Mouse (Mus musculus) liver, postnatal 0 days (tissue): ENCODE results near the gene Cdon.

Source experiments
- CTCF ChIP-seq: sonication (generic); IDR thresholded peaks from 2 replicates; pipeline ENCODE4 v1.5.1; 2016; ENCODE audit warnings: antibody characterized with exemption, low read depth
- EP300 ChIP-seq: IDR thresholded peaks from 2 replicates; pipeline ENCODE4 v1.6.1; 2016; ENCODE audit warnings: antibody characterized with exemption, low read depth, mild to moderate bottlenecking

DNA sequence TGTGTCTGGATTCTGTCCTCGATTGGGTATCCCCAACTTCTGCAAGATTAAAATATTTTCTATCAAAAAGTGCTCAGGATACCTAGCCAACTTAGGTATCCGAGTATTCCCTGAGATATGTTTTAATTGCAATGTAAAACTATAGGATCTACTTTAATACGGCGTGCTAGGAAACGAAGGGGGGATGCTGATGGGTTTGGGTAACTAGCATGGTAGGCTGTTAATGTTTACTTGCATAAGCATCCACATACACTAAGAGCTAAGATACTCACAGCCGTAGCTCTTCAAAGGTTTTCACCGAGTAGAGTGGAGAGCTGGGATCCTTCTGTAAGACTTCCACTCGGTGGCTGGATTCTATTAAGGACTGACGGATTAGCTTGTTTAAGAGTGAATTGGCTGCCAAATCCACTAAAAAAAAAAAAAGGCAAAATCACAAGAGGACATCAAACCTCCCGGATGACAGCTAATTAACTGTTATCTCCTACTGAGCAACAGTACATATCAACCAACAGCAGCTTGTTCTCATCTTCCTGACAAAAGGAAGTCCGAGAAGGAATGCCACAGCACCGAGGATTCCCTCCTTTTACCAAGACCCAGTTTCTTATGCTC is 135.7 kb downstream of the Cdon start:
- TF ChIP-seq CTCF (no peak), EP300 (no peak)
